Mouse (Mus musculus) c-Kit-positive CD71-positive TER-119-positive erythroid progenitor cells, embryonic 14.5 days (primary cell): ENCODE data around the gene Wnt10a.
"Not testable (repeated sequence)": the region's sequence is repeated elsewhere in the genome, so short reads cannot be mapped to it uniquely, and the experiment has no call there.

Source experiments
- DNase-seq: peaks from one replicate; pipeline ENCODE4 v3.0.0-alpha.2; 2013; ENCODE audit warnings: low spot score

Gene Wnt10a

GRCm38 (mm10) chr1:74816612-74817199 is 25.4 kb downstream of the Wnt10a start:
- peak; percentile 77 for DNase-seq

- DNase-seq: no peak
These were observed 25.9 kb downstream of the Wnt10a start for GRCm38 (mm10) chr1:74817219-74817618.

GRCm38 (mm10) chr1:74818509-74818908 is 27.2 kb downstream of the Wnt10a start:
- no peak for DNase-seq

GRCm38 (mm10) chr1:74823598-74823997 is 32.3 kb downstream of the Wnt10a start:
- not testable (repeated sequence) for DNase-seq

GRCm38 (mm10) chr1:74824518-74825302 is 33.4 kb downstream of the Wnt10a start:
- no peak for DNase-seq

GRCm38 (mm10) chr1:74830061-74830460 is 38.7 kb downstream of the Wnt10a start:
- no peak for DNase-seq

GRCm38 (mm10) chr1:74833255-74833654 is 41.9 kb downstream of the Wnt10a start:
- no peak for DNase-seq

GRCm38 (mm10) chr1:74843090-74843489 is 51.8 kb downstream of the Wnt10a start:
- no peak for DNase-seq

- no peak for DNase-seq
These were observed 55.0 kb downstream of the Wnt10a start for GRCm38 (mm10) chr1:74846341-74846740.

- no peak for DNase-seq
These were observed 57.6 kb downstream of the Wnt10a start for GRCm38 (mm10) chr1:74848946-74849345.

GRCm38 (mm10) chr1:74850251-74850650 is 58.9 kb downstream of the Wnt10a start:
- no peak for DNase-seq

- no peak for DNase-seq
These were observed 59.9 kb downstream of the Wnt10a start for GRCm38 (mm10) chr1:74851001-74851775.
